In the genomic region with DNA sequence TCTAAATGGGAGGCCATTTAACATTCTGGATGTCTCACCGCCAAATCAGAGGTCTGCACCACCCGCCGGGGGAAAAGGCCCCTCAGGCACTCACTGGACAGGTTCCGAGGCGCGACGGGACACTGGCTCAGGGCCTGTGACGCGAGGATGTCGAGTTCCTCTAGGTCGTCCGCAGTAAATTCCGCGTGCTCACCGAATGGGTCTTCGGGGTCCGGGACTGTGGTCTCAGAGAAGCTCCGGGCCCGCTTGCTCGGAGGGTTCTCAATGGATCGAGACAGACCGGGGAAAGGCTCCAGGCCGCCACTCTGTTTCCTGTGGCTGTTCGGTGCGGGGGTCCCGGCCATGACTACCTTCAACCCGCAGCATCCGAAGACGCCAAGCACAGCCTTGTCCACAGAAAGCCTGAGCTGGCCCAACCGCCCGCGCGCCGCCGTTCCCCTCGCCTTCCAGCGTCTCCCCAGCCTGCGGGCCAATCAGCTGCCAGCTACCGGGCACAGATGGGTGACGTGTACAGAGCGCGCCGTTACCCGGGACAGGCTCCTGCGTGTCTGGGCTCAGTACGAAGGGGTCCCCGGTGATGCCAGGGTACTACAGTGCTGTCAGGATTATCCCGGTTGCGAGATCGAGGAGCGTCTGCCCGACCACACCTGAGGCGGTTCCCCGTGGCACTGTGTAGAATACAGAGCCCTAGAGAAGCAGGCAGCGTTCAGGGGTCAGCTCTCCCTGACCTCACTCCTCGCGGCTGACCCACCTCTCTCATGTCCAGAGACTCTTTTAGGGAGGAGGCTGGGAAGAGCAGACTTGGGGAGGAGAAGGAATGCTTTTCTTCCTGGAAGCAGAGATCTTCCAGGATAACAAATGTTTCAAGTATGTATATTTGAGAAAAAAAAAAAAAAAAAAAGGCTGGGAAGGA, we compare ENCODE assay signal across 8 mouse cellular contexts. TPM values are rescaled to one million over a fixed set of nuclear protein-coding genes. Genes with fewer than 3 reads are reported as not detected.
DNase-seq lines count a peak whose midpoint lies in the region; ATAC-seq lines count a peak whose summit lies in the region.

Gene Atrip, minus strand, starts transcription at position 464 of the 913 bp plus-strand sequence.

- no peaks in the 10 kb centered on the region for H3K27me3 ChIP-seq in embryonic facial prominence, embryonic 10.5 days (replicated peaks; ENCODE audit: low read depth, poor library complexity, severe bottlenecking)
- no peaks in the 10 kb centered on the region for H3K27me3 ChIP-seq in midbrain, embryonic 11.5 days (ENCODE audit: control insufficient read depth, insufficient read depth, low read length)

- H3K9me3 ChIP-seq in embryonic facial prominence, embryonic 10.5 days: no peaks in the 10 kb centered on the region
- H3K9me3 ChIP-seq in midbrain, embryonic 11.5 days (ENCODE audit: control insufficient read depth, low read length): no peaks in the 10 kb centered on the region

- H3K4me2 ChIP-seq in midbrain, embryonic 11.5 days: peak within 1 kb of the TSS; percentile 91

- peak within 1 kb of the TSS; percentile 89 for H3K27ac ChIP-seq in embryonic facial prominence, embryonic 10.5 days (replicated peaks)
- no peak within 1 kb of the TSS; the same call in 1 of the 2 replicates for H3K27ac ChIP-seq in midbrain, embryonic 11.5 days (ENCODE audit: low read depth, low read length)

- WGBS in embryonic facial prominence, embryonic 10.5 days: under 1% methylated on average over 57 of the region's 57 CpGs
- under 1% methylated on average over 57 of the region's 57 CpGs for WGBS in midbrain, embryonic 11.5 days

- H3K36me3 ChIP-seq in embryonic facial prominence, embryonic 10.5 days (replicated peaks): peaks cover 45% of the 10 kb centered on the region
- peaks cover 13% of the 10 kb centered on the region; the same call in 1 of the 2 replicates for H3K36me3 ChIP-seq in midbrain, embryonic 11.5 days (ENCODE audit: control insufficient read depth, insufficient read depth, low read length)

- peak within 1 kb of the TSS; percentile 71 for H3K4me3 ChIP-seq in embryonic facial prominence, embryonic 10.5 days
- peak within 1 kb of the TSS; percentile 84 for H3K4me3 ChIP-seq in midbrain, embryonic 11.5 days (ENCODE audit: low read depth, low read length)

- peaks cover 24% of the 10 kb centered on the region for H3K4me1 ChIP-seq in embryonic facial prominence, embryonic 10.5 days
- peaks cover 13% of the 10 kb centered on the region for H3K4me1 ChIP-seq in midbrain, embryonic 11.5 days (ENCODE audit: control insufficient read depth, insufficient read depth, low read length)

- intact Hi-C loops in left cerebral cortex, postnatal 4 days (cut with DNase I): no loop called here

- H3K9ac ChIP-seq in midbrain, embryonic 11.5 days (ENCODE audit: low read length): peak within 1 kb of the TSS; percentile 92

- peak; percentile 98 for ATAC-seq in granulocyte monocyte progenitor cell, adult 5-6 weeks (replicated peaks; ENCODE audit: poor library complexity, severe bottlenecking)
- peak; percentile 99 for ATAC-seq in midbrain, embryonic 11.5 days (ENCODE audit: low FRiP score)

- peak; percentile 97 for DNase-seq in adrenal gland, postnatal 14 days
- DNase-seq in embryonic facial prominence, embryonic 10.5 days (ENCODE audit: low spot score): peak; percentile 94
- DNase-seq in kidney, adult 11 months: peak; percentile 87
- peak; percentile 95 for DNase-seq in left cerebral cortex, postnatal 4 days
- peak; percentile 98 for DNase-seq in midbrain, embryonic 11.5 days (ENCODE audit: low spot score, missing footprints)
- peak; percentile 95 for DNase-seq in right cerebral cortex, postnatal 4 days
- peak; percentile 89 for DNase-seq in yolk sac, embryonic 10.5 days (ENCODE audit: low spot score)

RNA-seq across cellular contexts. Expression of gene Atrip, which starts in this region (rescaled TPM):
- total RNA-seq in adrenal gland, postnatal 14 days (2021): 14.6 and 16.0 TPM in 2 replicates
- polyA plus RNA-seq in embryonic facial prominence, embryonic 10.5 days (2016; fragmentation: Nextera tagmentation; extraction: Ambion mirVana): 35.9 and 36.7 TPM in 2 replicates
- total RNA-seq in granulocyte monocyte progenitor cell, adult 5-6 weeks (2014; fragmentation: Nextera tagmentation): 13.5 and 26.7 TPM in 2 replicates
- total RNA-seq in granulocyte monocyte progenitor cell, adult 5-6 weeks (2017): 22.2 and 30.6 TPM in 2 replicates
- total RNA-seq in left cerebral cortex, postnatal 4 days (2021): 10 to 100 TPM; 33.4 to 37.4 TPM
- polyA plus RNA-seq in midbrain, embryonic 11.5 days (2014; fragmentation: Nextera tagmentation; extraction: Ambion mirVana): 21.7 and 25.0 TPM in 2 replicates
